In the genomic region with DNA sequence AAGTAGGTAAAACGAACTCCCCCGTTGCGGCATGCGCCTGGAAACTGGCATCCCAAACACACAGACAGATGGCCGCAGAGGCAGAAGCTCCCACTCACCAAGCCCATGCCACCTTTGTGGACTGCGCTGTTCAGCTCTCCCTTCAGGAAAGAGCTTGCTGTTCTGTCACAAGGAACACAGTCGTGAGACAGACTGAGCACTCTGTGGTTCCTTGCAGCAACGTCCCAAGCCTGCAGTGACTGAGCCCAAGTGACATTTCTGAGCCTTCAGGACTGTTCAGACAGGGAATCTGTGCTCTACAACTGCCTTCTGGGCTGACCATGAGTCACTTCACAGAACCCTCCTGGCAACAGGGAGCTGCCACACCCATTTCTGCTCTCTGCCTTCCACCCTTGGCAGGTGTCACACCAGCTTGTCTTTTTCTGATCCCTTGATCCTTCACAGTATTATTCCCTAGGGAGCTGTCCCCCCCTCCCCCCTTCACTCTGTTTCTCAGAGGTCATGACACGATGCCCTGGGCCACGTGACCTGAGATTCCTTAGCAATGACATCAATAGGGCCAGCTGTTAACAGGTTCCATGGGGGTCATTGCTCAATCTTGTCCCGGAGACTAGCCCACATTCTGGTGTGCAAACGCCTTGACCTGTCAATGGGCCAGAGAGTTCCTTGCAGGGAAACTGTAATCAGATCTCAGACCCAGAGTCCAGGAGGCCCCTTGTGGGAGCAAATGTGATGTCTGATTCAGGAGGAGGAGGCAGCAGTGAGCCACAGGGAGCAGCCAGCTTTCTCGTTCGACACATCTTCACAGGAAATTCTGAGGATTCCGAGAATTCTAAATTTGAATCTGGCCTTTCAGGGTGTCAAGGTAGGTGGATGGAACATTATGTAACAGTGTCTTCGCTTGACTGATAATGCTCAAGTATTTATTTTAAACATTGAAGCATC, we compare ENCODE assay signal across 9 mouse cellular contexts. TPM values are rescaled to one million over a fixed set of nuclear protein-coding genes. Genes with fewer than 3 reads are reported as not detected.
DNase-seq lines count a peak whose midpoint lies in the region; ATAC-seq and TF ChIP-seq lines count a peak whose summit lies in the region.
"Had no signal": no experiment of that assay in that cellular context is flagged by ENCODE, and none has a peak within 500 bp of the region (broad histone marks: within the 10 kb centered on the region; RNA-seq: fewer than 3 reads in every experiment).

No protein-coding gene starts in this region.

- peak; percentile 30; the same call in 1 of the 2 replicates for TF ChIP-seq CTCF in forebrain, postnatal 0 days (IDR thresholded peaks at IDR 0.05; ENCODE audit: low read depth)

- no peak for ATAC-seq in forebrain, postnatal 0 days
- ATAC-seq in forebrain, embryonic 11.5 days (replicated peaks; ENCODE audit: low FRiP score), result no peak
- peak; percentile 44 for ATAC-seq in kidney, embryonic 15.5 days (replicated peaks; ENCODE audit: low FRiP score)

- DNase-seq in forebrain, postnatal 0 days, result no peak
- DNase-seq in forebrain, embryonic 11.5 days (ENCODE audit: low spot score), result no peak
- DNase-seq in 3134 (ENCODE audit: extremely low read depth, insufficient read length, low spot score), result peak; percentile 86
- DNase-seq in cerebellum, adult 11 months, result peak; percentile 75
- DNase-seq in gastrocnemius, postnatal 25 days, result peak; percentile 92
- no peak for DNase-seq in thymus, postnatal 25 days

- WGBS in forebrain, postnatal 0 days, result 50% methylated on average over 16 of the region's 16 CpGs
- 50% methylated on average over 16 of the region's 16 CpGs for WGBS in forebrain, embryonic 11.5 days
- 45% methylated on average over 16 of the region's 16 CpGs for WGBS in kidney, embryonic 15.5 days

- TF ChIP-seq POLR2A in myocyte (IDR thresholded peaks at IDR 0.05; ENCODE audit: insufficient read length, low read depth), result no peak

- no peaks in the 10 kb centered on the region for H3K36me3 ChIP-seq in forebrain, postnatal 0 days (ENCODE audit: insufficient read depth)
- H3K36me3 ChIP-seq in forebrain, embryonic 11.5 days (ENCODE audit: control insufficient read depth, insufficient read depth, low read length), result no peaks in the 10 kb centered on the region
- H3K36me3 ChIP-seq in kidney, embryonic 15.5 days, result no peaks in the 10 kb centered on the region
- no peaks in the 10 kb centered on the region for H3K36me3 ChIP-seq in myocyte (ENCODE audit: control insufficient read depth, insufficient read depth)
- H3K36me3 ChIP-seq: neural tube, embryonic 13.5 days had no signal

- H3K27ac ChIP-seq in forebrain, postnatal 0 days (ENCODE audit: low read depth, low read length), result 0 out of 2 replicates have a peak overlapping the region, but pooled peaks have one; percentile 2
- H3K27ac ChIP-seq in forebrain, embryonic 11.5 days (ENCODE audit: low read depth, low read length), result no peak overlapping the region
- H3K27ac ChIP-seq in kidney, embryonic 15.5 days, result no peak overlapping the region
- H3K27ac ChIP-seq: neural tube, embryonic 13.5 days had no signal

- no peaks in the 10 kb centered on the region for H3K79me2 ChIP-seq in myocyte (ENCODE audit: control insufficient read depth, insufficient read depth)

- H3K9me3 ChIP-seq in forebrain, postnatal 0 days (ENCODE audit: low read length), result no peaks in the 10 kb centered on the region
- no peaks in the 10 kb centered on the region; the same call in 1 of the 2 replicates for H3K9me3 ChIP-seq in forebrain, embryonic 11.5 days (ENCODE audit: control insufficient read depth, low read length)
- H3K9me3 ChIP-seq in kidney, embryonic 15.5 days (replicated peaks), result no peaks in the 10 kb centered on the region
- H3K9me3 ChIP-seq: neural tube, embryonic 13.5 days had no signal

- H3K4me2 ChIP-seq in forebrain, postnatal 0 days (ENCODE audit: low read depth), result no peak overlapping the region
- H3K4me2 ChIP-seq in forebrain, embryonic 11.5 days (ENCODE audit: low read depth, low read length, severe bottlenecking), result no peak overlapping the region
- H3K4me2 ChIP-seq in kidney, embryonic 15.5 days, result no peak overlapping the region
- H3K4me2 ChIP-seq in myocyte (ENCODE audit: low read depth), result peak overlapping the region; percentile 94
- H3K4me2 ChIP-seq: neural tube, embryonic 13.5 days had no signal

- H3ac ChIP-seq in myocyte (ENCODE audit: control insufficient read depth, insufficient read length), result no peak overlapping the region

- H3K9ac ChIP-seq in forebrain, postnatal 0 days, result no peak overlapping the region
- H3K9ac ChIP-seq in forebrain, embryonic 11.5 days (ENCODE audit: low read length), result no peak overlapping the region
- no peak overlapping the region for H3K9ac ChIP-seq in kidney, embryonic 15.5 days
- H3K9ac ChIP-seq: neural tube, embryonic 13.5 days had no signal

- peaks cover 2% of the 10 kb centered on the region; the same call in 1 of the 2 replicates for H3K4me1 ChIP-seq in forebrain, postnatal 0 days (ENCODE audit: insufficient read depth)
- peaks cover 1% of the 10 kb centered on the region; the same call in 1 of the 2 replicates for H3K4me1 ChIP-seq in forebrain, embryonic 11.5 days (replicated peaks; ENCODE audit: control insufficient read depth, insufficient read depth, low read length)
- H3K4me1 ChIP-seq in kidney, embryonic 15.5 days, result peaks cover 16% of the 10 kb centered on the region

- no peaks in the 10 kb centered on the region for H3K27me3 ChIP-seq in forebrain, postnatal 0 days (ENCODE audit: insufficient read depth, low read length)
- H3K27me3 ChIP-seq in forebrain, embryonic 11.5 days (ENCODE audit: control insufficient read depth, insufficient read depth, low read length), result no peaks in the 10 kb centered on the region
- H3K27me3 ChIP-seq in kidney, embryonic 15.5 days, result no peaks in the 10 kb centered on the region
- no peaks in the 10 kb centered on the region for H3K27me3 ChIP-seq in myocyte (ENCODE audit: control insufficient read depth, insufficient read depth, insufficient read length)
- H3K27me3 ChIP-seq: neural tube, embryonic 13.5 days had no signal

- no peak overlapping the region for H3K4me3 ChIP-seq in forebrain, postnatal 0 days (ENCODE audit: low read depth, low read length)
- no peak overlapping the region for H3K4me3 ChIP-seq in forebrain, embryonic 11.5 days (ENCODE audit: low read depth, low read length)
- H3K4me3 ChIP-seq in kidney, embryonic 15.5 days (replicated peaks), result no peak overlapping the region
- H3K4me3 ChIP-seq in myocyte, result no peak overlapping the region
- H3K4me3 ChIP-seq: neural tube, embryonic 13.5 days had no signal

TF ChIP-seq in myocyte, 11 proteins besides CTCF, POLR2A, EP300 and RAD21:
- peak; percentile 61 for TF ChIP-seq TCF12 (IDR thresholded peaks at IDR 0.05; ENCODE audit: insufficient read depth, poor library complexity, severe bottlenecking)
- no peak for TF ChIP-seq POLR2AphosphoS2 (IDR thresholded peaks at IDR 0.05; ENCODE audit: insufficient read length, low read depth)
- peak; percentile 94 for TF ChIP-seq USF1 (IDR thresholded peaks at IDR 0.05; ENCODE audit: low read depth)
- TF ChIP-seq E2F4 (IDR thresholded peaks at IDR 0.05; ENCODE audit: insufficient read depth), result no peak
- TF ChIP-seq MYOG (IDR thresholded peaks at IDR 0.05; ENCODE audit: control insufficient read depth in 1 of 3, insufficient read depth in 1 of 3, insufficient read length in 2 of 3, low read depth in 2 of 3), result peak in 2 of 3 experiments; percentile 78 to 87
- TF ChIP-seq CEBPB (IDR thresholded peaks at IDR 0.05; ENCODE audit: insufficient read depth, poor library complexity, severe bottlenecking), result peak; percentile 99
- peak; percentile 36 for TF ChIP-seq TCF3 (IDR thresholded peaks at IDR 0.05; ENCODE audit: insufficient read length, low read depth)
- TF ChIP-seq REST (IDR thresholded peaks at IDR 0.05; ENCODE audit: insufficient read depth, insufficient read length), result no peak
- no peak for TF ChIP-seq MAX (IDR thresholded peaks at IDR 0.05; ENCODE audit: low read depth)
- TF ChIP-seq SRF (IDR thresholded peaks at IDR 0.05; ENCODE audit: control insufficient read depth, insufficient read length, low read depth), result no peak
- TF ChIP-seq MYOD1 (IDR thresholded peaks at IDR 0.05; ENCODE audit: control insufficient read depth in 1 of 3, insufficient read length in 2 of 3, low read depth in 2 of 3), result peak; percentile 12 to 84 (median 74)

RNA-seq across cellular contexts. Expression of gene E2f6, which starts 39.9 kb away (rescaled TPM):
- total RNA-seq in forebrain, postnatal 0 days (2014; rRNA removed), result 18.9 and 26.4 TPM in 2 replicates
- 12.2 and 15.4 TPM in 2 replicates for polyA plus RNA-seq in forebrain, postnatal 0 days (2015; fragmentation: Nextera tagmentation; extraction: Ambion mirVana)
- polyA plus RNA-seq in forebrain, embryonic 11.5 days (2014; fragmentation: Nextera tagmentation; extraction: Ambion mirVana), result 77.4 and 89.1 TPM in 2 replicates
- 100 to 1,000 TPM in 1 of 2 experiments, 10 to 100 TPM in 1; 96.4 to 114 TPM for total RNA-seq in gastrocnemius, postnatal 25 days (2021)
- 44.5 and 46.5 TPM in 2 replicates for polyA plus RNA-seq in kidney, embryonic 15.5 days (2015; fragmentation: Nextera tagmentation; extraction: Ambion mirVana)
- 16.2 TPM for polyA plus RNA-seq in myocyte (2012; fragmentation: generic; extraction: Trizol)

RNA-seq across cellular contexts. Expression of gene Rock2, which starts 44.0 kb away (rescaled TPM):
- total RNA-seq in forebrain, postnatal 0 days (2014; rRNA removed), result 33.5 and 43.1 TPM in 2 replicates
- polyA plus RNA-seq in forebrain, postnatal 0 days (2015; fragmentation: Nextera tagmentation; extraction: Ambion mirVana), result 7.0 and 10.5 TPM in 2 replicates
- 15.8 and 17.9 TPM in 2 replicates for polyA plus RNA-seq in forebrain, embryonic 11.5 days (2014; fragmentation: Nextera tagmentation; extraction: Ambion mirVana)
- total RNA-seq in gastrocnemius, postnatal 25 days (2021), result 10 to 100 TPM; 59.4 to 89.8 TPM
- polyA plus RNA-seq in kidney, embryonic 15.5 days (2015; fragmentation: Nextera tagmentation; extraction: Ambion mirVana), result 15.8 and 16.6 TPM in 2 replicates
- 14.4 TPM for polyA plus RNA-seq in myocyte (2012; fragmentation: generic; extraction: Trizol)

RNA-seq across cellular contexts. Expression of gene Greb1, which starts 50.0 kb away (rescaled TPM):
- 0.48 and 1.6 TPM in 2 replicates for total RNA-seq in forebrain, postnatal 0 days (2014; rRNA removed)
- polyA plus RNA-seq in forebrain, postnatal 0 days (2015; fragmentation: Nextera tagmentation; extraction: Ambion mirVana), result 0.15 and 0.25 TPM in 2 replicates
- polyA plus RNA-seq in forebrain, embryonic 11.5 days (2014; fragmentation: Nextera tagmentation; extraction: Ambion mirVana), result 7.1 and 7.7 TPM in 2 replicates
- total RNA-seq in gastrocnemius, postnatal 25 days (2021), result under 1 TPM; 0.56 to 0.67 TPM
- polyA plus RNA-seq in kidney, embryonic 15.5 days (2015; fragmentation: Nextera tagmentation; extraction: Ambion mirVana), result 4.3 and 6.1 TPM in 2 replicates
- 0.44 TPM for polyA plus RNA-seq in myocyte (2012; fragmentation: generic; extraction: Trizol)

Comparison
In these comparisons a context has a peak if more than half of its experiments do, and no peak if none do; other contexts are left out.
1. DNase-seq: peak in 3134 (single experiment), cerebellum, adult 11 months (single experiment) and gastrocnemius, postnatal 25 days (single experiment); none in forebrain, postnatal 0 days (single experiment), forebrain, embryonic 11.5 days (single experiment) and thymus, postnatal 25 days (single experiment).